Mouse (Mus musculus): ENCODE data around the gene Ankzf1. TPM values are rescaled to one million over a fixed set of nuclear protein-coding genes. Genes with fewer than 3 reads are reported as not detected.

Ankzf1 gene
- total RNA-seq, 2 experiments from 2014 or later, result 13.0 to 18.5 TPM

Small RNA genes within 50 kb of the gene (microRNA-seq; reads per million reads assigned to microRNA genes)
- gene Gm27943 (ENCODE audit: borderline number of aligned reads in 2 of 2), result 0 reads per million in 2 experiments

Other genes with a start within 250 kb of the Ankzf1 start
- gene Ihh, start 240.5 kb upstream of the Ankzf1 start, total RNA-seq (2021), result under 1 TPM; 0.13 to 0.20 TPM
- 1 to 10 TPM; 6.1 to 7.4 TPM for gene Nhej1, start 67.0 kb upstream of the Ankzf1 start, total RNA-seq (2021)
- gene Slc23a3, start 58.3 kb upstream of the Ankzf1 start, total RNA-seq (2021), result under 1 TPM; 0.32 to 0.63 TPM
- 10 to 100 TPM; 32.3 to 33.2 TPM for gene Cnppd1, start 49.4 kb upstream of the Ankzf1 start, total RNA-seq (2021)
- gene Retreg2, start 49.4 kb upstream of the Ankzf1 start, total RNA-seq (2021), result 10 to 100 TPM; 86.5 to 95.1 TPM
- 10 to 100 TPM; 29.4 to 31.8 TPM for gene Zfand2b, start 23.5 kb upstream of the Ankzf1 start, total RNA-seq (2021)
- 10 to 100 TPM; 23.1 to 23.3 TPM for gene Abcb6, start 11.8 kb upstream of the Ankzf1 start, total RNA-seq (2021)
- 10 to 100 TPM; 38.0 to 42.7 TPM for gene Atg9a, start within 50 bp of the Ankzf1 start, total RNA-seq (2021)
- 10 to 100 TPM; 16.6 to 22.8 TPM for gene Glb1l, start 18.7 kb downstream of the Ankzf1 start, total RNA-seq (2021)
- 100 to 1,000 TPM; 117 to 119 TPM for gene Stk16, start 18.7 kb downstream of the Ankzf1 start, total RNA-seq (2021)
- 100 to 1,000 TPM in 1 of 2 experiments, 10 to 100 TPM in 1; 48.9 to 119 TPM for gene Tuba4a, start 27.7 kb downstream of the Ankzf1 start, total RNA-seq (2021)
- gene A630095N17Rik, start 40.0 kb downstream of the Ankzf1 start, total RNA-seq (2021), result not detected
- gene Dnajb2, start 44.3 kb downstream of the Ankzf1 start, total RNA-seq (2021), result 100 to 1,000 TPM; 118 to 204 TPM
- 10 to 100 TPM; 51.0 to 59.5 TPM for gene Ptprn, start 72.4 kb downstream of the Ankzf1 start, total RNA-seq (2021)
- 100 to 1,000 TPM; 141 to 165 TPM for gene Resp18, start 86.3 kb downstream of the Ankzf1 start, total RNA-seq (2021)
- gene Dnpep, start 125.8 kb downstream of the Ankzf1 start, total RNA-seq (2021), result 10 to 100 TPM; 90.1 to 90.6 TPM
- gene Des, start 168.2 kb downstream of the Ankzf1 start, total RNA-seq (2021), result 10 to 100 TPM; 15.9 to 21.3 TPM
- gene Speg, start 183.1 kb downstream of the Ankzf1 start, total RNA-seq (2021), result 10 to 100 TPM in 1 of 2 experiments, 1 to 10 TPM in 1; 7.3 to 10.8 TPM
- 10 to 100 TPM; 53.2 to 56.1 TPM for gene Gmppa, start 243.8 kb downstream of the Ankzf1 start, total RNA-seq (2021)

All from adrenal gland, adult 18-20 months (tissue).